Mouse (Mus musculus): ENCODE results near the gene Vmn1r193. TPM values are rescaled to one million over a fixed set of nuclear protein-coding genes. Genes with fewer than 3 reads are reported as not detected.
"Not testable (repeated sequence)": the region's sequence is repeated elsewhere in the genome, so short reads cannot be mapped to it uniquely, and the experiment has no call there.

Gene Vmn1r193
- total RNA-seq (2021) = not detected
- long read RNA-seq, experiment 1 = 0 reads
- long read RNA-seq, experiment 2 = 0 reads

GRCm38 (mm10) chr13:22223060-22223459 lies at the start of gene Vmn1r193:
Vmn1r193 (minus strand) TSS chr13:22223160.
- H3K27ac ChIP-seq; DNase-seq (ENCODE audit: extremely low spot score in 1 of 2, low spot score in 2 of 2); H3K4me3 ChIP-seq; intact Hi-C loops (cut with DNase I): not testable (repeated sequence)

GRCm38 (mm10) chr13:22271721-22272120 lies 48.8 kb upstream of the Vmn1r193 start:
- intact Hi-C loops (cut with DNase I) = no loop called here

GRCm38 (mm10) chr13:22270222-22270621 lies 47.3 kb upstream of the Vmn1r193 start, which contains the start of gene Vmn1r195:
Vmn1r195 (plus strand) TSS chr13:22270522.
- H3K27ac ChIP-seq; intact Hi-C loops (cut with DNase I); DNase-seq (ENCODE audit: extremely low spot score in 1 of 2, low spot score in 2 of 2); H3K4me3 ChIP-seq: not testable (repeated sequence)

More at GRCm38 (mm10) chr13:22271721-22272120, 48.8 kb upstream of the Vmn1r193 start:
- no peak for TF ChIP-seq CTCF (IDR thresholded peaks at IDR 0.05)
- no peak for DNase-seq (ENCODE audit: extremely low spot score in 1 of 2, low spot score in 2 of 2)
- H3K4me3 ChIP-seq = no peak overlapping the region
- no peak overlapping the region for H3K27ac ChIP-seq

- no peak for DNase-seq (ENCODE audit: extremely low spot score in 1 of 2, low spot score in 2 of 2)
- Histone ChIP-seq H3K27ac (no peak within 1 kb of the TSS), H3K4me3 (no peak within 1 kb of the TSS)
- intact Hi-C loops (cut with DNase I) = no loop called here
- no peak for TF ChIP-seq CTCF (IDR thresholded peaks at IDR 0.05)
These were observed 21.0 kb upstream of the Vmn1r193 start, which contains the start of gene Vmn1r194 for GRCm38 (mm10) chr13:22243915-22244314. Vmn1r194 (plus strand) TSS chr13:22244215.

GRCm38 (mm10) chr13:22192756-22193155 lies 30.2 kb downstream of the Vmn1r193 start:
- intact Hi-C loops (cut with DNase I) = not testable (repeated sequence)

GRCm38 (mm10) chr13:22191041-22191440 lies 31.9 kb downstream of the Vmn1r193 start, which contains the start of gene Vmn1r192:
Vmn1r192 (minus strand) TSS chr13:22191141.
- no peak for TF ChIP-seq CTCF (IDR thresholded peaks at IDR 0.05)
- intact Hi-C loops (cut with DNase I) = no loop called here
- H3K4me3 ChIP-seq = no peak within 1 kb of the TSS
- no peak for DNase-seq (ENCODE audit: extremely low spot score in 1 of 2, low spot score in 2 of 2)
- H3K27ac ChIP-seq = no peak within 1 kb of the TSS

More at GRCm38 (mm10) chr13:22192756-22193155, 30.2 kb downstream of the Vmn1r193 start:
- not testable (repeated sequence) for H3K27ac ChIP-seq; DNase-seq (ENCODE audit: extremely low spot score in 1 of 2, low spot score in 2 of 2); H3K4me3 ChIP-seq

GRCm38 (mm10) chr13:22190385-22190784 lies 32.6 kb downstream of the Vmn1r193 start:
- intact Hi-C loops (cut with DNase I) = no loop called here
- no peak for TF ChIP-seq CTCF (IDR thresholded peaks at IDR 0.05)
- DNase-seq (ENCODE audit: extremely low spot score in 1 of 2, low spot score in 2 of 2) = no peak
- H3K27ac ChIP-seq = no peak overlapping the region
- no peak overlapping the region for H3K4me3 ChIP-seq

GRCm38 (mm10) chr13:22189313-22189712 lies 33.6 kb downstream of the Vmn1r193 start:
- H3K4me3 ChIP-seq = no peak overlapping the region

GRCm38 (mm10) chr13:22183869-22184268 lies 39.1 kb downstream of the Vmn1r193 start, which contains the start of gene Vmn1r191:
Vmn1r191 (minus strand) TSS chr13:22183969.
- H3K27ac ChIP-seq = no peak within 1 kb of the TSS
- intact Hi-C loops (cut with DNase I) = no loop called here
- TF ChIP-seq CTCF (IDR thresholded peaks at IDR 0.05) = no peak
- no peak for DNase-seq (ENCODE audit: extremely low spot score in 1 of 2, low spot score in 2 of 2)
- no peak within 1 kb of the TSS for H3K4me3 ChIP-seq

More at GRCm38 (mm10) chr13:22189313-22189712, 33.6 kb downstream of the Vmn1r193 start:
- TF ChIP-seq CTCF (IDR thresholded peaks at IDR 0.05) = no peak
- no peak for DNase-seq (ENCODE audit: extremely low spot score in 1 of 2, low spot score in 2 of 2)
- intact Hi-C loops (cut with DNase I) = no loop called here
- no peak overlapping the region for H3K27ac ChIP-seq

- no peak overlapping the region for H3K27ac ChIP-seq
- intact Hi-C loops (cut with DNase I) = no loop called here
- TF ChIP-seq CTCF (IDR thresholded peaks at IDR 0.05) = no peak
These were observed 54.5 kb downstream of the Vmn1r193 start for GRCm38 (mm10) chr13:22168416-22168815.

More at GRCm38 (mm10) chr13:22168416-22168815, 54.5 kb downstream of the Vmn1r193 start:
- no peak for DNase-seq (ENCODE audit: extremely low spot score in 1 of 2, low spot score in 2 of 2)
- H3K4me3 ChIP-seq = no peak overlapping the region

Small RNAs within 50 kb of the gene (microRNA-seq; reads per million reads assigned to microRNA genes)
- gene Gm23282 = 0 reads per million in 2 experiments
- 0 reads per million in 2 experiments for gene Gm25084

Other genes with a start within 250 kb of the Vmn1r193 start
- gene Pom121l2, start 242.0 kb downstream of the Vmn1r193 start, total RNA-seq (2021) = not detected
- gene Prss16, start 213.4 kb downstream of the Vmn1r193 start, total RNA-seq (2021) = 1 to 10 TPM in 1 of 2 experiments, under 1 TPM in 1; 0.57 to 1.1 TPM
- 10 to 100 TPM; 18.8 to 25.6 TPM for gene Hist1h2ah, start 187.6 kb downstream of the Vmn1r193 start, total RNA-seq (2021)
- gene Hist1h2bk, start 187.3 kb downstream of the Vmn1r193 start, total RNA-seq (2021) = 10 to 100 TPM; 12.2 to 13.5 TPM
- 10 to 100 TPM; 58.2 to 75.2 TPM for gene Hist1h4i, start 181.8 kb downstream of the Vmn1r193 start, total RNA-seq (2021)
- gene Hist1h2ag, start 180.2 kb downstream of the Vmn1r193 start, total RNA-seq (2021) = 1 to 10 TPM; 8.1 to 9.2 TPM
- 10 to 100 TPM in 1 of 2 experiments, 1 to 10 TPM in 1; 9.4 to 12.9 TPM for gene Hist1h2bj, start 179.9 kb downstream of the Vmn1r193 start, total RNA-seq (2021)
- gene Vmn1r188, start 138.7 kb downstream of the Vmn1r193 start, total RNA-seq (2021) = not detected
- gene Vmn1r189, start 117.3 kb downstream of the Vmn1r193 start, total RNA-seq (2021) = not detected
- not detected for gene Vmn1r191, start 39.2 kb downstream of the Vmn1r193 start, total RNA-seq (2021)
- not detected for gene Vmn1r192, start 32.0 kb downstream of the Vmn1r193 start, total RNA-seq (2021)
- gene Vmn1r194, start 21.1 kb upstream of the Vmn1r193 start, total RNA-seq (2021) = not detected
- not detected for gene Vmn1r195, start 47.4 kb upstream of the Vmn1r193 start, total RNA-seq (2021)
- gene Vmn1r196, start 66.8 kb upstream of the Vmn1r193 start, total RNA-seq (2021) = not detected
- not detected for gene Vmn1r197, start 101.4 kb upstream of the Vmn1r193 start, total RNA-seq (2021)
- gene Vmn1r198, start 127.2 kb upstream of the Vmn1r193 start, total RNA-seq (2021) = not detected
- gene Vmn1r199, start 156.7 kb upstream of the Vmn1r193 start, total RNA-seq (2021) = not detected
- not detected for gene Vmn1r200, start 167.2 kb upstream of the Vmn1r193 start, total RNA-seq (2021)
- gene Vmn1r201, start 248.8 kb upstream of the Vmn1r193 start, total RNA-seq (2021) = not detected

Measured in left cerebral cortex, adult 2 months (tissue).